Mouse (Mus musculus) retina, embryonic 14.5 days (tissue): ENCODE results near the gene Clec4b2.
"Not testable (repeated sequence)": the region's sequence is repeated elsewhere in the genome, so short reads cannot be mapped to it uniquely, and the experiment has no call there.

Source experiments
- DNase-seq: peaks from one replicate; pipeline ENCODE4 v3.0.0-alpha.2; 2015; ENCODE audit warnings: low spot score

The Clec4b2 gene

DNA sequence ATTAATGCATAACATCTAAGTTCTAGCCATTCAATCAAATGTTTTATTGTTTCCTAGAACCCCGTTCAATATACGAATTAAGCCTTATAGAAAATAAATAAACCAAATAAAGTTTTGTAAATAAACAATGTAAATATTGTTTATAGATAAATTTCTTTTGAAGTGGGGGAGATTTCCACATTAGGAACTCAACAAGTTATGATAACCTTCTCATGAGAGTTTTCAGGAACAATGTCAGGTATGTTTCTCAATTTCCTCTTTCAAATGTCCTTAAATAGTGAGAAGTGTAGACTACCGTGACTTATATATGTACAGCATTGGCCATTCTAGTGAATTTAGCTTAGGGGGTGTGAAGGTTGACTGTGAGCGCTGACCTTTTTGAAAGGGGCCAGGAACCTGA lies at the start of gene Clec4b2:
TSS of gene Clec4b2 (plus strand) at position 301 of the 400 bp plus-strand sequence.
- no peak for DNase-seq

DNA sequence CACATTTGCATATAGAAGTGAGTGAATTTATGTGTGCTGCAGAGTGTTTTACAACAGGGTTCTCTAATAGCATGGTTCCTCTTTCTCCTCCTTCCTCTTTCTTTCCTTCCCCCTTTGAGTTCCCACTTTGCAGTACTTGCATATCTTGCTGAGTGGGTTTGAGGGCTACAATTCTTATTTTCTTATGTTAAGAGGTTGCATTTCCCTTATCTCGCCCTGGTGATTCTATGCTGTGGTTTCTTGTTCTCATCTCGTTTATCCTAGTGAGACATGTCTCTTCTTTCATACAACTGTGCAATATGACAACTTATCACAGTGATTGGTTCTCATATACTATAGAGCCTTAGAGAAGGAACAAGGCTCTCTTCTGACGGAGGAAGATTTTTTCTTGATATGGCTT lies 49.5 kb upstream of the Clec4b2 start:
- DNase-seq, result no peak

DNA sequence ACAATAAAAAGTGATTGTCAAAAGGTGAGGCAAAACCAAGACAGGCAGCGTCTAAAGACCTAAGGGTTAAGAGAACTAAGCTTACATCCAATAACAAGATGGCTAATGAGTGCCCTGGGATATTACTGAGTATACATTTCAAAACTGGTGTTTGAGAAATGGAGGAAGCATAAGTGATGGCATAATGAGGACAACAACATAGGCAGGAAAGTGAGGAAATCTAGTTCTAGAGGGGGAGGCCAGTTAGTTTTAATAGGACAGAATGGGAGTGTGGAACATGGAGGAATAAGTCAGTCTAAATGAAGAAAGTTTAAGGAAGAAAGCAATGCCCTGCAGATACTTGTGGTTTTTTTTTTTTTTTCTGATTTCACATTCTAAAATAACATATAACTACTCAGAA lies 45.5 kb upstream of the Clec4b2 start:
- DNase-seq, result no peak

DNA sequence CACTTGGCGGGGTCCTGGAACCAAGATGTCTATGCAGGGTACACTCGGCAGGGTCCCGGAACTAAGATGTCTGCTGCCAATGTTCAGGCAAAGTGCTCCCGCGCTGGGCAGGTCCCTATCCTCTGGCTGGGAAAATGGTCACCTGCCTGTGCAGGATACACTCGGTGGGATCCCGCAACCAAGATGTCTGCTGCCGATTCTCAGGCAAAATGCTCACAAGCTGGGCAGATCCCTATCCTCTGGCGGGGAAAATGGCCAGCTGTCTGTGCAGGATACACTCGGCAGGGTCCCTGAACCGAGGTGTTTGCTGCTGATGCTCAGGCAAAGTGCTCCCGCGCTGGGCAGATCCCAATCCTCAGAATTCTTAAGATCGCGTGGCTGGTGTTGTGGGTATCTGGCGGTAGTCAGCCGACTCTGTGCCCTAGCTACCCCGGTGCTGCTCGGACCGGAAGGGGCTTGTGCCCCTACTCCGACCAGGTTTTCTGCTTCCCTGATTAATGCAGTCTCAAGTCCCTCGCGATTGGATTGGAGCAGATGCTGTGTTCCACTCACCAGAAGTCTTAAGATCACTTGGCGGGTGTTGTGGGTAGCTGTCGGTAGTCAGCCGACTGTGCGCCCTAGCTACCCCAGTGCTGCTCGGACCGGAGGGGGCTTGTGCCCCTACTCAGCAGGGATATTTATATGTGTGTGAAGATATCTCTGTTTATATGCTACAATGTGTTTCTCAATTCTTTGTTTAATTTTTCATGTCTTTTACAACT lies 34.7 kb upstream of the Clec4b2 start:
- DNase-seq, result not testable (repeated sequence)

- DNase-seq, result no peak
These were observed 2.6 kb upstream of the Clec4b2 start for GRCm38 (mm10) chr6:123170106-123170505.

DNA sequence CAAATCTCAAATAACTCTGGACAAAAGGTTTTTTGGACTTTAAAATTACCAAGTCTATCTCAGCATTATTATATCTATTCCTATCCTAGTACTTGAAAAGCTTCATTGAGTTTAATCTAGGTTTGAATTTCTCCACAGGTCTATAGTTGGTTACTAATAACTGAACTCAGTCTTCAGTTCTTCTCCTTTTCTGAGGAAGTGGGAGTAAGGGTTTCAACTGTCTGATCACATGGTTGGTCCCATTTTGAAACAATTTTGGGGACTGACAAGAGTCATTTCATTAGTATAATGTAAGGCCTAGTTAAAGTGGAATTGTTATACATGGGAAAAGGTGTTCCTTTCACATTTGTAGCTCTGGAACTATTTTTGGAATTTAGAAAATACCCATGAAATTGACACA lies 1.7 kb upstream of the Clec4b2 start:
- DNase-seq, result no peak

DNA sequence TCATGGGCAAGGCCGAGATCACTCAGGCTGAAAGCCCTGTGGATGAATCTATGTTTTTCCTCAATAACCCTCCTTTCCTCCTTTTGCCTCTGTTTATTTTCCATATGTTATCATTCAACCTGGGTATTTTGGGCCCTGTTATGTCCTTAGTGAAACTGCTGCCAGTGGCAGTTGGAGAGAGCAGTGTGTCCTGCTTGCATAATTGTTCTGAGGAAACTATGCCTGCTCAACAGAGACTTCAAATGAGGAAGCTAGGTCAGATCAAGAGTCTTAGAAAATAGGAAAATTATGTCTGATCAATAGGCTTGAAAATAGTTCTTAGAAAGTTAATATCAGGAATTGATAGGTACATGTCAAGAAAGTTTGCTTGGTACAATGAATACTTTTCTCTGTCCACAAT lies 2.9 kb downstream of the Clec4b2 start:
- DNase-seq, result no peak

- DNase-seq, result not testable (repeated sequence)
These were observed 12.2 kb downstream of the Clec4b2 start for GRCm38 (mm10) chr6:123184862-123185261.

DNA sequence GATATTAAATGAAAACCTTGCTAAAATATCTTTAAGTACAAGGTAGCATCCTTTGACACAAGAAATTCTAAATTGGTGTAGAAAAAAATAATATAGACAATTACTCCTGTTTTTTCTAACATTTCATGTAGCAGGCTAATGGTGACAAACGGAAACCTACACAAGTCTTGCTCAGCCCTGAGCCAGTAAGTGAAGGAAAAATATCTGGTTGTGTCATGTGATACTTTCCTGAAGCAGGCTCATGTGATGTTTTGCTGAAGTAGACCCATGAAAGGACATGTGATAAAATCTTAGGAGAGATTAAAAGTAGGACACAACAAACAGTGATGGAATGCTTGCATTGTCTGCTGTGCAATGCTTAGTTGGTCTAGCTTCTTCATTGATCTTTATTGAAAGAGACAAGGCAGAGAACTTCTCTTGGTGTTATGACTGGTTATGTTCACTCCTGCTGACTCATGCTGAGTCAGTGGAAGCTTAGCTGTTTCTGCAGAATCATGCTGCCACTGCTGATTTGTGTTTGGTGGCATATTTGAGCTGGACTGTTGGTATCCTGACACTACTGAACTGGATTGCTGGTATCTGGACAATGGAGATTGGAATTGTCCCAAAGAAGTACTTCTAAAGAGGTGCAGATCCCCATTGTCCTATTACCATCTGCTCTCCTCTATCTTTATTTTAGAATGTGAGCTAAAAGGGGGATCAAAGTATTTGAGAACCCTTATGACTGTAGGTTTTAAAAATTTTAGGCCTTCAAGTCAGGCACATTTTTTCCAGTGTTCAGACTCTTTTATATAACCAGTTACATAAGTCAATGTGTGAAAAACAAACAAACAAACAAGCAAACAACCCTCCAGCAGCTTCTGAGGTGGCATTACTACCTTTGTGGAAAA lies 34.7 kb downstream of the Clec4b2 start:
- DNase-seq, result no peak

DNA sequence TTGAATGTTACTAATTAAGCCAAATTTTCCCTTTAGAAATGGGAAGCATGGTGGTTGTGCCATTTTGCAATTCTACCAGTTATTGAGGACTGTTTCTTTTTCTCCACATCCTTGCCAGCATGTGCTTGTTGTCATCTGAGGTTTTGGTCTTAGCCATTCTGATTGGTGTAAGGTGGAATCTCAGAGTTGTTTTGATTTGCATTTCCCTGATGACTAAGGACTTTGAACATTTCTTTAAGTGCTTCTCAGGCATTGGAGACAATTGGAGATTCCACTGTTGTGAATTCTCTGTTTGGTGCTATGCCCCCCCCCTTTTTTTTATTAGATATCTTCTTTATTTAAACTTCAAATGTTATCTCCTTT lies 35.4 kb downstream of the Clec4b2 start:
- not testable (repeated sequence) for DNase-seq

DNA sequence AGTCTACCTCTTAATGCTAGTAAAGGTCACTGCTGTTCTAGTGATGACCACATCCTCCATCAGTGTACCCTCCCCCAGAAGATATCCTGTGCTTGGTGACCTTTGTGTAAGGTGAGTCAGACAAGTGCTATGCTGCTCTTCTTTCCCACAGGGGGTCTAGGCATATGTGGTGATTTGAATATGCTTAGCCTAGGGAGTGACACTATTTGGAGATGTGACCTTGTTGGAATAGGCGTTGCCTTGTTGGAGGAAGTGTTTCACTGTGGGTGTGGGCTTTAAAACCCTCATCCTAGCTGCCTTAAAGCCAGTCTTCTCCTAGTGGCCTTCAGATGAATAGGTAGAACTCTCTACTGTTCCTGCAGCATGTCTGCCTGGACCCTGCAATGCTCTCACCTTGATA lies 39.0 kb downstream of the Clec4b2 start:
- no peak for DNase-seq

- DNase-seq, result no peak
These were observed 55.0 kb downstream of the Clec4b2 start for GRCm38 (mm10) chr6:123227519-123228166.

DNA sequence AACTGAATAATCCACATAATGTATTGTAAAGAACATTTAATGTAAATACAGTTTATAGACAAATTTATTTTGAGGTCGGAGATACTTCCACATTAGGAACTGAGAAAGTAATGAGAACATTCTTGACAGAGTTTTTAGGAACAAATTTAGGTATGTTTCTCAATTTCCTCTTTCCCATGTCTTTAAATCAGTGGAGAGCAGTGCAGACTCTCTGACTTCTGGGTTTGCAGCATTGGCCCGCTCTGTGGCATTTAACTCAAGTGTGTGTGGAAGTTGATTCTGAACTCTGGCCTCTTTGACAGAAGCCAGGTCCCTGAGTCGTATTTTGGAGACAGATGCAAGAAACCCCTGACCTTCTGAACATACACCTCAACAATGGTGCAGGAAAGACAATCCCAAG lies 57.0 kb downstream of the Clec4b2 start, which contains the start of gene Clec4n:
TSS of gene Clec4n (plus strand) at position 200 of the 400 bp plus-strand sequence.
- no peak for DNase-seq

DNA sequence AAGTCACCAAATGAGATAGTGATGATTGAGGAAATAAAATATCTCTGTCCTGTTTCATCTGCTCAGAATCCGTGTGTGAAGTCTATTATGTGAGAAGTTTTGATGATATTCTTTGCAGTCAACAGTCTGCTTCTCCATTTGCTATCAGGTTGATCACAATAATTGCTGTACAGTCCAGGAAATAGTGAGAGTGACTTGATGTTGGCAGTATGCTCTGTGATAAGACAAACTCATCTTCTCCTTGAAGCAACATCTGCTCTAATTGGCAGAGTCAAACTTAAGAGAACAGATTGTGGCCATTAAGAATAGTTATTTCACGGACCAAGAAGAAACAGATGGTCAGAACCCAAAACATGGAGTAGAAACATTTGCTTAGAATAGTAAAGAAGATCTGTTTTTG lies 58.5 kb downstream of the Clec4b2 start:
- no peak for DNase-seq

DNA sequence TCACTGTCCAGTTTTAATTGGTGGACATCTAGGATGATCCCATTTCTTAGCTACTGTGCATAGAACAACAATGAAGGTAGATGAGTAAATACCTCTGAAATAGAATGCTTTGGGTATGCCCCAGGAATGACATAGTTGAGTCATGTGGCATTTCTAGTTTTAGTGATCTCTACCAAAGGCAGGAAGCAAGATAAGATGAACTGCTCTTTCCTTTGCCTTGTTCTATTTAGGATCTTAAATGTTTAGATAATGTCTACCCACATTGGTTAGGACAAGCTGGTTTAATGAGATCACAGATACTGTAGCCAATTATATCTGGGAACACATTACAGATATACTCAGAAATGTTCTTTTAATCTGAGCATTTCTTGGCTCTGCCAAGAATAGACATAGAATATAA lies 64.9 kb downstream of the Clec4b2 start:
- DNase-seq, result no peak

GRCm38 (mm10) chr6:123244201-123244600 lies 71.5 kb downstream of the Clec4b2 start:
- DNase-seq, result no peak

DNA sequence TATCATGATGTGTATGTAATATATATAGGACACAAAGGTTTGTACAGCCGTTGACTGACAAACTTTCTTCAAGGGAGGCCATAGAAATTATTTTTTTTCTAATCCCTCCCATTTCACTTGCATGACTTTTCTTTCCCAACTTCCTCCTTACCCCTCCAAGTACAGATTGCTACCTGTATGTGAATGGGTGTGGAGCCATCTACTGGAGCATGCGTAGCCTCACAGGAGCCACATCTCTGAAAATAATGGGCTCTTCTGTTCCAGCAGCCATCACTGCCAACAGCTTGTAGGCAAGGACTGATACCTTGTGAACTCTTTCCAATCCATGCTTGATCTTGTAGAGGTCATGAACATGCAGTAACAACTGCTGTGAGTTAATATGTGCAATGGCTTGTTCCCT lies 76.2 kb downstream of the Clec4b2 start:
- DNase-seq, result not testable (repeated sequence)

GRCm38 (mm10) chr6:123252735-123253134 lies 80.0 kb downstream of the Clec4b2 start:
- DNase-seq, result no peak
